Mouse (Mus musculus) urinary bladder, adult 2 months (tissue): ENCODE data around the gene Pik3r1. TPM values are rescaled to one million over a fixed set of nuclear protein-coding genes. Genes with fewer than 3 reads are reported as not detected.

Source experiments
- DNase-seq: peaks from one replicate; pipeline ENCODE4 v3.0.0; 2022; ENCODE audit warnings: low spot score
- polyA plus RNA-seq: library from polyadenylated mRNA; depleted of rRNA; stranded (reverse); fragments of >200 nt; gene quantifications from 2 replicates; pipeline ENCODE4 v1.2.3, GENCODE M21; 2012

Pik3r1 gene
- polyA plus RNA-seq, 1 experiment: 30.9 TPM

DNA sequence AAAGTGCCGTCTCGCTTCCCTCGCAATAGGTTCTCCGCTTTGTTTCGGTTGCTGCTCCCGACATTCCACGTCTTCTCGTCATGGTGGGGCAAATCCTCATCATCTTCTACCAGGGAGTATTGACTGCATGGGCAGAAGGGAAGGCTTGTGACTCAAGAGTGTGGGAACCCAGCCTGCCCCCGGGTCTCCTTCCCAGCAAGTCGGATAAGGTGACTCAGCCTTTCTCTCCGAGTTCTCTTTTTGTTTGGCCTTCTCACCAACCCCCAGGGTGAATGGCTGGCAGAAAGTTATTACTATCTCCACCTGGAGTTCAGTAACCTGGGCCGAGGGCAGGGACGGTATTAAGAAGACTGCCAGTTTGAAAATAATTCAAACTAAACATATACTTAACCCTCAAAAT lies 81.8 kb downstream of the Pik3r1 start:
- DNase-seq: no peak

DNA sequence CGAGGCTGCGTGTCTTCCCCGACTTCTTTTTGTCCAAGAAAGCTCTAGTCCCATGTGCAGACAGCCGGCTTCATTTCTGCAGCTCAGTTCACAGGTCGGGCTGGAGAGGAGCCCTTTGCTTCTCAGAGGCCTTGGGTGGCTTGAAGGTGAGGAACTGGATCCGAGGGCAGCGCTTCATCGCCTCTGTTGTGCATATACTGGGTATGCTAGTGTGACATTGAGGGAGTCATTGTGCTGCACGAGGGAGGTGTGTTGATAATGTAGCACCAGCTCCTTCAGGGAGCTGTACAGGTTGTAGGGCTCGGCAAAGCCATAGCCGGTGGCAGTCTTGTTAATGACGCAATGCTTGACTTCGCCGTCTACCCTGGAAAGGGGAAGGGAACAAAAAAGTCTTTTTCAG lies 83.3 kb downstream of the Pik3r1 start:
- no peak for DNase-seq

DNA sequence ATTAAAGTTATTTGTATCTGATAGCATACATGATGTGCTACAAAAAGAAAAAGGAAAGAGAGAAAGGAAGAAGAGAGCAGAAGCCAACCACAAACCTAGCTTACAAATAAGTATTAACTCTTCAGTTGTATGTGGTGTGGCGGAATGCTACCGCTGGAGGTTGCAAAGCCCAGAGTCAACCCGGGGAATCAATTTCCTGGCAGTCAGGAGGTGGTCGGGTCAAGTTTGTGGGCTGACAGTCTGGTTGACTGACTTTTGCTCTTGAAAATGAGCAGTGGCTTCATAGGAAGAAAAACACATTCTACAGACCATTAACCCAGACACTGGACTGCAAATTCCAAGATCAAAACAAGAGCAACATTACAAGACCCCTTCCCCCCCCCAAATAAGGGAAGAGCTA lies 85.6 kb downstream of the Pik3r1 start:
- DNase-seq: no peak

DNA sequence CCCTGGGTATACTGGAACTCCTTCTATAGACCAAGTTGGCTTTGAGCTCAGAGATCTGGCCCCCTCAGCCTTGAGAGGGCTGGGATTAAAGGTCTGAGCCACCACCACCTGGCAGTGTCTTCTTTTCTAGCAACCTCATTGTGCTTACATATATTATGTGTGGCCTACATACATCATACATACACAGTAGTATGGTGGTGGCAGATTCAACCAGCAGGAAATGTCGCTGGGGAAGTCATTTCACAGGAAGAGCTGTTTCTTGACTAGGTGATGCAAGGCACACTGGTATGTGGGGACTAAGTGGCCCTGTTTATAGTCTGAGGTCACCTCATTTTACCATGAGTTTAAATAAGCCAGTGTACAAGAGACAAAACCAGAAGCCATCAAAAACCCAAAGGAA lies 87.9 kb downstream of the Pik3r1 start:
- DNase-seq: no peak

DNA sequence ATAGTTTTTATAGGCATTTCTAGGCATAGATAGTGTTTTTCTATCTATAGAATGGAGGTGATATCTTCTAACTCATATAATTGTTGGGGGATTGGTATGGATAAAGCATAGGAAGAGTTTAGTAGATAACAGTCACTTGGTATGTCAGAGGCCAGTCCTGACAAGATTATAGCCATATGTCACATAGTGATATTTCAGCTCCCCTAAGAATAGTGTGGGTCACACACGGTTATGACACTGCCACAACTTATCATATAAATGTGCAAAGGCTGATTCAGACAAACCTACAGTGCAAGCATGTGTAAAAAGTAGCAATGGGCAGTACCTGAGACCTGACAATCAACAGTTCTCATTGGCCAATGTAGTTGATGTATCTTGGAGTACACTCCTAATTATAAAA lies 89.0 kb downstream of the Pik3r1 start:
- no peak for DNase-seq

DNA sequence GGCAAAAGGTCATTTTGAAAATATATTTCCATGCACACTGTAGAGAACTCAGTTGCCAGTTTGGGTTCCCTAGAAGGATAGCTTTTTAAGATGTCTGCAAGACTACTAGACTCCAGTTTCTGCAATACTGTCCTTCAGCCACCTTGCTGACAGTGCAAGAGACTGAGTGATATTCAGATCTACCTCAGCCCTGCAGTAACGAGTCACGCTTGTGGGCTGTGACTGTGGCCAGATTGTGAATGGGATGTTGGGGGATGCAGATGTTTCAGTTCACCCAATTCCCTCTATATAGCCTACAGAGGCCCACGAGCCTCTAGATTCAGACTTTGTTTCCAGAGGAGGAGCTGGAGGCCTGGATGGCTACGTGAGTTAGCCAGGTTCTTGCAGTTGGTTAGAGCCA lies 90.0 kb downstream of the Pik3r1 start:
- no peak for DNase-seq

DNA sequence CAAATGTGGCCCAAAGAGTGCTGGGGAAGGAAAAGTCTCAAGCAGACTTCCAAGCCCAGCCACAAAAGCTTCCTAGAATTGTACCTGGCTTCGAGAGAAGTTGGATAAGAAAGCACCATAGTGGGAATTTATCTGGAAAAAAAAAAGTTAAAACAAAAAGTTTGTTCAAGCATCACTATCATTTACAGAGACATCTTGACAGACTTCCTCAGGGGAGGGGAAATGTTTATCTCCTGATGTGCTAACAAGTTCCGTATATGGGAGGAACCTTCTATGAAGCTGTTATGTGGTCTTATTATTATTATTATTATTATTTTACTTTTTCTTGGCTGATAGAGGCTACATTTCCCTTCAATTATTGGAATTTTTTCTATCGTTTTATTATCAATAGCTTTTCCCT lies 94.1 kb downstream of the Pik3r1 start:
- no peak for DNase-seq

DNA sequence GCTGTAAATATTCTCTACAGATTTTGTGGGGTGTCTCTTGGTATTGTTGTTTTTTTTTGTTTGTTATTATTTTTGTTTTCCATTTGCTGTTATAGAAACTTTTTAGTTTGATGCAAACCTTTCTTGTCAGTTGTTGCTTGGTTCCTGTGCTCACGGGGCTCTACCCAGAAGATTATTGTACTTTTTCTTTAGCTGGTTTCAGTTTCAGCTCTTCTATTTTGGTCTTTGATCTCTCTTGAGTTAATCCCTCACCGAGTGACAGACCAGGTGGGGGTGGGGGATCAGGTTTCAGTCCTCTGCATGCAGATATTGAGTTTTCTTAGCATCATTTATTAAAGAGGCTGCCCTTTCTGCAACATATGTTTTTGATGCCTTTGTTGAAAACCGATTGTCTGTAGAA lies 99.2 kb downstream of the Pik3r1 start:
- no peak for DNase-seq

DNA sequence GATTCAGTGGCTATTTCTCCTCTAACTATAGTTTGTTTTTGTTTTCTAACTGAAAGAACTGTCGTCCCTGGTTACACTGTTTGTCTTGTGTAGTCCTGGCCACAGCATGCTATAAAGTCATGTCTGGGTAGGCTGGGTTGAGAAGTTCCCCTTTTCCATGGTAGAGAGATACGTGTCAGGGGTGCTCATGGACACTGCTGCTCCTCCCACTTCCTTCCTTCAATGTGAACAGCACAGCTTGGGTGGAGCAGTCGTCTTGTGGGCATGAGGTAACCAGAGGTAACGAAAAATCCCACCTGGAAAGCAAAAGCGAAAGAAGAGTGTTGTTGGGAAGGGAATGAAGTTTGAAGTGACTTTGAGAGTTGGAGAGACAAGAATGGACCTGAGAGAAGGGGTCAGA lies 104.0 kb downstream of the Pik3r1 start:
- no peak for DNase-seq

DNA sequence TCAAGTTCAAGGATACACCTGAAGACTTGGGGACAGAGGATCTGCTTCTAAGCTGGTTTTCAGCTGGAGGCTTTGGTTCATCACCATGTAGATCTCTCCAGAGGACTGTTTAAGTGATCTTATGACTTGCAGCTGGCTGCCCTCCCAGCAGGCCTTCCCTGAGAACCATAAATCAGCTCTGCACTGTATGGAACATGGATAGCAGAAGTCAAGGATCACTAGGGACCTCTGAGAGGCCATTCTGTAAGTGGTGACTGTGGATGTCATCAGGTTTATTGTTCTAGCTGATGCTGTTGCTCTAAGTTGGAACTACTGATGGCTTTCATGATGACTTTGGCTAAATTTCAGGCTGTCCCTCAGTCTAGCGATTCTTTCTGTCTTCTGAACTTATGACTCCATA lies 105.1 kb downstream of the Pik3r1 start:
- DNase-seq: no peak

DNA sequence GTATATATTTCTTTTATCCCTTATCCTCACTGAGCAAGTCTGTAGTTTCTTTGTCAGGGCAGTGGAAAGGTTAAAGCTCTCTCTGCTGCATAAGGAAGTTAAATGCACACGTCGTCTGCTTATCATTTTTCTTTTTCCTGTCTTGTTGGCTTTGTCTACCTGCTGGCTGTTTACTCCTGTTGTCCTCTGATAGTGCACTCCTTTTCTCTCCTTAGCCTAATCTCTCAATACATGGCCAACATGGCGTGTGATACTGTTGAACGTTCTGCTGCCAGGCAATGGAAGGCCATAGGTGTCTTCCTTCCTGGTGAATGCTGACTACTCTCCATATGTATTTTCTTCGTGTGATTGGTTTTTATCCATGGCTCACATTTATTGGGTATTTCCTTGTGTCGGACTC lies 106.5 kb downstream of the Pik3r1 start:
- no peak for DNase-seq

DNA sequence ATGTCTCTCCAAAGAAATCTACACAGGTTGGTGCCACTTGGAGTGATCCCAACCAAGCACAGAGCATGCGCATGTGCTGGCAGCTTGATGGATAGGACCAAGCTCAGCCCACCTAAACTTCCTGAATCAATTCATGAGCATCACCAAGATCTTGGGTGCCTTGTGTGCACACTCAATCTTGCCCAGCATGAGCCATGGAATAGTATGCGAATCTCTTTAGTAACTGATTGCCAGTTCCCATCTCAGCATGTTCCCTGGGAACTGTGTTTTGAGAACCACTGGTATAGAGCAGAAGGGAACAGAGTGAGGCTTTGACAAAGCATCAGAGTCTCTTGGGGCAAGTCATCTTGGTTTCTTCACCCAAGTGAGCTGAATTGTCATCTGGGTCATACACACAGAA lies 107.8 kb downstream of the Pik3r1 start:
- DNase-seq: no peak

DNA sequence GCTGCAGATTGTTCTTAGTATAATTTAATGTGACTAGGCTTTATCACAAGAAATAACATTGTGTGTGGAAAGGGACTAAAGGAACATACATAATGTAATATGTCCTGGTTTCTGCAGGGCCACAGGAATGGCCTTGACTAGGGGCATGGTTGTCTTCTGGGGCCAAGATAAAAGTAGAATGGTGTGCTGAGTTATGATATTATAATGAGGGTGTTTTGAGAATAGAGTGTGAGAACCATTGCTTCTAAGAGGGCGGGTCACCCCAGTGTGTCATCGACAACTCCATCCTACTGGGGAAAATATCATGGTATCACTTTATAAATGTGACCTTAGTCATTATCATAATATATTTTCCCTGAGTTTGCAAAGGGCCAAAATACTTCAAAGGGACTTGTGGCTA lies 115.9 kb downstream of the Pik3r1 start:
- DNase-seq: no peak

DNA sequence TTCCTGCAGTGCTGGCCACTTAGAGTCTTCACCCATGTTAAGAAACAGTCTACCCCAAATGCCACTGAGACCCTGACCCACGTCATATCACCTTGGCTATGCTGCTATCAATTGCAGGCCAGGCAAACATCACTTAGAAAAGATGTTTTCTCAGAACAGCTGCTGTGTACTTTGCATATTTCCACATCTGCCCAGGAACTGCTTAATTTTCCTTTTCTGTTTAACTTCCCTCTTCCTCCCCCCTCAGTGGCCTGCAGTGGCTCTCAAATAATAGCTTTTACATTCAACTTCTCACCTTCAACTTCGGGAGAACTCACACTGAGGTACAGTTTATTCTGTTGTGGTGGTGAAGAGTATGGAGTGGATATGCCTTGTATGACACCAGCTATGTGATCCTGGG lies 126.4 kb downstream of the Pik3r1 start:
- DNase-seq: no peak

DNA sequence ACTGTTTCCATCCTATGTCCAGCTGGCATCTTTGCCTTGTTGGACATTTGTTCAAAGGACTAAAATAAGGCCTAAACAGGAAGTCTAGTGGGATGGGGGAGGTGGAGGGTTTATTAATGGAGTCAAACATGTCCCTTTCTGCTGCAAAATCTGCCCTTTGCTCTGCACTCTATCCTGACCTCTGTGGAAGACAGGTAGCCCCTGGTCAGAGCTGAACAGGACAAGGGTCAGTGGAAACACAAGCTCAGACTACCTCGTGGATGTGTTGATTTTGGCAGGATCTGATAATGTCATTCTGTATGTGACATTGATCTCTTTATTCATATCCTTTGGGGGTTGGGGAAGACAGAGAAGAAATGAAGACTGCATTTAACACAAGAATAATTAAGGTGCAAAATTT lies 132.2 kb downstream of the Pik3r1 start:
- no peak for DNase-seq

DNA sequence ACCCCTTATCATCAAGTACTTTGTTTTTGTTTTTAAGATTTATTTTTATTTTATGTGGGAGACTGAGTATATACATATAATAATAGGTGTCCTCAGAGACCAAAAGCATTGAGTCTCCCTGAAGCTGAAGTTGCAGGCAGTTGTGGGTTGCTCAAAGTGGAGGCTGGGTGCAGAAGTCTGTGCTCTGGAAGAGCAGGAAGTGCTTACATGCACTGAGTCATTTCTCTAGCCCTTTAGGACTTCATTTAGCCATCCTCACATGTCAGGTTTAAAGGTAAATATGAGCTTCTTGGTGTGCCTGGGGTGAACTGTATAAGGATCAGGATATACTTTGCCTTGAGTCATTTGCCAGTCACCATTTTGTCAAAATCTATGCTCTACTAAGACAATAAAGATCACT lies 133.6 kb downstream of the Pik3r1 start:
- no peak for DNase-seq

DNA sequence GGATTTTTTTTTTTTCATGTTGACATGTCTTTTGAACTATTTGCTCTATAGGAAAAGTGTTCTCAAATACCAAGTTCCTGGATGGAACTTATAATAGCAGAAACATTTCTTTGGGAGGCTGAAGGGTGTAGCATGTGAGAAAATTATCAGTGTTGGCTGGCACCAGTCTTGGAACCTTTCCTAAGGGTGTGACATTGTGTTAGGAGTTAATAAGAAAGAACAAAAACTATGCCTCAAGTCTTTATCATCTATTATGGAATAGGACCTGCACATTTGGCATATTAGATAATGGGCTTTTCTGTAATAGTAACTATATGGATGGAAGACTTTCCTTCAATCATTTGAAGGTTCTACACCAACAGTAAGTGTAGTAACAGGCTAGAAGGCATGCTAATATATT lies 134.4 kb downstream of the Pik3r1 start:
- no peak for DNase-seq

DNA sequence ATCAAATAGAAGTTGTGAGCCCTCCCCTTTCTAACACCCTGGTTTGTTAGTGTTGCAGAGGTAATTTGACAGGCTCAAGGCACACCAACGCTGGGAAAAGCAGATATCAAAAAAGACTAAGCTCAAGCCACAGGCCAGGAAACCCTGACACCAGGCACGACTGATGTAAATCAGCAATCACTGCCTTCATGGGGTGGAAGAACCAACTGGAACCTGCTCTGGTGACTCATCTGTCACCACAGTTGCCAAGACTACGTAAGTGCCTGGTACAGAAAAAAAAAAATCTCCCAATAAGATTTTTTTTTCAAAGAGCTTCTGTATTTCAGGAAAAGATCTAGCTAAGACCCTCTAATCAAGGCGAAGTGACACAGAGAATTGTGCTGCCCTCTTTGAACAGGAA lies 135.2 kb downstream of the Pik3r1 start:
- no peak for DNase-seq

DNA sequence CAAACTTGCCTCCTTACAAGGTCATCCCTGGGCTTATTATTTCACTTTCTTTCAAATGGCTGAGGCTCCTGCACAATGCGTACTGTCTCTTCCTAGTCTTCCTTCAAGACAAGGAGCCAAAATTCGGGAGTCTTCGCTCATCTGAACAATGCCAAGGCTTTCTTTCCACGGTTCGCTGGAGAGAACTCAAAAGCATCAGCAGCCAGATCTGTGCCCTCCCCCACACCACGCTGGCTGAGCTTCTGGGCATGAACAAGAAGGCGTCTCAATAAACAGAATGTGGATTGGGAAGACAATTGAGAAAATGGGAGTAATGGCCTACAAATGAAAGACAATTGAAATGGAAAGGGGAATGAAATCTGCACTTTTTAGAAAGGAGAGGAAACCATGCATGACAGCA lies 136.5 kb downstream of the Pik3r1 start:
- no peak for DNase-seq
